Mouse (Mus musculus) forelimb bud, embryonic 11.5 days (tissue): Measurements from ENCODE around the gene Rprd2.
A peak's percentile ranks its signal among the peaks of the same experiment; 100 is the strongest.
"Not testable (repeated sequence)": the region's sequence is repeated elsewhere in the genome, so short reads cannot be mapped to it uniquely, and the experiment has no call there.

Source experiments
- DNase-seq: peaks from one replicate; pipeline ENCODE4 v3.0.0-alpha.2; 2012; ENCODE audit warnings: low read depth, low spot score

Rprd2 gene

GRCm38 (mm10) chr3:95818026-95818511 lies 594 bp downstream of the Rprd2 start:
- peak; percentile 77 for DNase-seq

- DNase-seq: no peak
Measured at GRCm38 (mm10) chr3:95816681-95817080, 2.0 kb downstream of the Rprd2 start.

DNA sequence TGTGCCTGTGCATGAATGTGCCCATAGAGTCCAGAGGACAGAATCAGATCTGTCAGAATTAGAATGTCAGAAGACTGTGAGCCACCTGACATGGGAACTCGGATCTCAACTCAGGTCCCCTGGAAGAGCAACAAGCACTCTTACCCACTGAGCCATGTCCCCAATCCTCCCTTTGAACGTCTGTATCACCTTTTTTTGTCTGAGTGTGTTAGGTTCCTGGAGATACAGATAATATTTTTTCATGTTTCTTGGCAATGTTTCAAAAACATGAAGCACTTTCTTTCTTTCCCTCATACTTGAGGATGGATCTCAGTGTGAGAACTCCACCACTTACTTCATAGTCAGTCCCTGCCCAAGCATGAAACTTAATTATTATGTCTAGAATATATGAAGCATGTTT lies 10.3 kb downstream of the Rprd2 start:
- DNase-seq: no peak

GRCm38 (mm10) chr3:95807630-95808029 lies 11.0 kb downstream of the Rprd2 start:
- not testable (repeated sequence) for DNase-seq

GRCm38 (mm10) chr3:95806677-95807076 lies 12.0 kb downstream of the Rprd2 start:
- DNase-seq: no peak

GRCm38 (mm10) chr3:95803851-95804250 lies 14.8 kb downstream of the Rprd2 start:
- DNase-seq: no peak

- no peak for DNase-seq
Measured at GRCm38 (mm10) chr3:95798756-95799155, 19.9 kb downstream of the Rprd2 start.

DNA sequence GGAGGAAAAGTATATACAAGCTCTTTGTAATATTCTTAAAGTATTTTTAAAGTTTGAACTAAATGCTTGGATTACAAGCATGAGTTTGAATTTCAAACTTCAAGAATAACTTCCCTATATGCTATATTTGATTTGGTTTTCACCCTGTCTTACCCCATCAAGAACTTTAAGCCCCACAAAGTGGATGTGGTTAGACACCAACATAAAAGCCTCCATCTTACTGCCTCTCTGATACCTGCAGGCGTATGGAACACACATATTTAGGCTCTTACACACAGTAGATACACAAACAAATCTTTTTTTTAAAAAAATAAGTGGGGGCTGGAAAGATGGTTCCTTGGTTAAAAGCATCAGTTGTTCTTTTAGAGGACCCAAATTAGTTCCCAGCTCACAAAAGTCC lies 24.4 kb downstream of the Rprd2 start:
- no peak for DNase-seq

GRCm38 (mm10) chr3:95793662-95794061 lies 25.0 kb downstream of the Rprd2 start:
- no peak for DNase-seq

DNA sequence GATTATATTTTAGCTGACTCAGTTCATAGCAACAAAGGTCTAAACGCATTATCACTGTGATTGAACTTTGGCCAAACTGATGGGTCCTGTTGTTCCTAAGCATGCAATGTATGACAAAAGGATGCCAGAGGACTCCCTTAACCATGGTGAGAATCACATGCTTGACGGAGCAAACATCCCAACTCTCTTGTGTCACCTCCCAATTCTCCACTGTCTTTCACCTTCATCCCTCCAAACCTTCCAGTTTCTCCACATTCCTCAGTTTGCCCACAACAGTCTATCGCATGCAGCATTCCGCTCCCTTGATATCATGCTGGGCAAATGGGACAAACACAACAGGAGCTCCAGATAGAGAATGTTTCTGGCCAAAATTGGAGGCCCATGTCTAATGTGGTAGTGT lies 33.2 kb downstream of the Rprd2 start:
- no peak for DNase-seq

DNA sequence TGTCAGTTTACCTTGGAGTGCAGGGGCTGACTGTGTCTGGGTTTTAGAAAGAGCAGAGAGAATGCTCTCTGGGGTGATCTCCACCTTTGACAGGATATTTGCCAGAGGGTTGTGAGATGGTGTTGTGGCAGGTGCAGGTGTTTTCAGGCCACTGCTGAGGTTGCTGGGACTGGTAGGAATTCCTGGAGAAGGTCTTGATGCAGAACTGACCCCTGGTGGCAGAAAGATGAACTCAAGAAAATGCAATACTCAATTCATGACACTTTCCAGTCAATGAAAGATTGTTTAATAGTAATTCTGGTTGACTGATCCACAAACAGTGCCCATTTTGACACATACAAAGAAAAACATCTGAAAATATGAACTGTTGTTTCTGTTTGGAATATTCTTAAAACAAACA lies 46.7 kb downstream of the Rprd2 start:
- peak; percentile 26 for DNase-seq

GRCm38 (mm10) chr3:95765534-95765933 lies 53.1 kb downstream of the Rprd2 start:
- DNase-seq: no peak

DNA sequence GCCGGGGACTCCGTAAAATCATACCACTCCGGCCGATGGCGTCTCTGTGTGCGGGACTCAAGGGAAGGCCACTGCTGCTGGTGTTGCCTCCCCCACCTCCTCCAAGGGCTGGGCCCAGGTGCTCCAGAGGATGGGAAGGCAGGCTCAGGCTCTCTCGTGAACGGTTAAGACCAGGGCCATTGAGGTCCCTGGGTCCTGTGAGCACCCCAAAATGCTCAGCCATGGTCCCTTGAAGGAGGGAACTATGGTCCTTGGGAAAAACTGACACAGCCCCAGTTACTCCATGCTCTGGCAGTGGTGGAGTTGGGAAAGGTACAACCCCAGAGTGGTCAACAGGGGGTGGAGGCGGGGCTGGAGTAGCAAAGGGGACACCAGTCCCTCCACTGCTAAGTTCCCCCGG lies 54.9 kb downstream of the Rprd2 start:
- DNase-seq: no peak

DNA sequence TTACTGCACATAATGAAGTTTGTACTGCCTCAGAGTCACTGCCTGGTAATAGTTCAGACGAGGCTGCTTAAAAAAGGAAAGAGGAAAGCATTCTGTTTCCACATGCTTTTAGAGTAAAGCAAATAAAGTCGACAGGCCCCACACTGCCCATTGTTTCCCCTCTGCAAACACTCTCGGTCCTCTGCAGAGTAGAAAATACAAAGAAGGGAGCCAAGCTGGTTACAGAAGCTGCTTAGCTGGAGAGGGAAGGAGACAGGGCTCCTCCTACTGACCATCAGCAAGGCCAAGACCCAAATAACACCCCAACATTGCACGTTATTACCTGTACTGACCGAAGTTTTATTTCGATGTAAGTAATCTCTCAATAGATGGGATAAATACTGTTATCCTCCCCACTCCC lies 55.7 kb downstream of the Rprd2 start:
- DNase-seq: no peak

GRCm38 (mm10) chr3:95761771-95762170 lies 56.9 kb downstream of the Rprd2 start:
- no peak for DNase-seq

- no peak for DNase-seq
Measured at GRCm38 (mm10) chr3:95760656-95761055, 58.0 kb downstream of the Rprd2 start.

DNA sequence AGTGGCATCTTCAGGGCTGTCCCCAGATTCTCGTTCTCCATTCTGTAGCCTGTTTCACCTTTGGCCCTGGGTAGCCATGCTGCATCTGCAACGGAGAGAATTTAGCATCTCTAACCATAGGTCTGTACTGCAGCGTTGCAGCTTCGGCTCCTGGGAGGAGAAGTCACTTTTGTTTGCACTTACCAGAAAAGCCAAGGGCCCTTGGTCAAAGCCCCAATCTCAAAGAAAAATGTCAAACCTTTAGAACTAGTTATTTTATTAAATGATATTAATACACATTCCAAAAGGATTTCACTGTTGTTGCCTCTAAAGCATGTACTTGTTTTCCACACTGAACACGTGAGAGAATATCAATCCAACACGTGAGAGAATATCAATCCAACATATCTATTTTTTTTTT lies 58.6 kb downstream of the Rprd2 start, which contains the start of gene Tars2:
Gene Tars2, minus strand, starts transcription at position 101 of the 400 bp plus-strand sequence.
- DNase-seq: no peak

GRCm38 (mm10) chr3:95758467-95759218 lies 60.0 kb downstream of the Rprd2 start:
- DNase-seq: no peak

DNA sequence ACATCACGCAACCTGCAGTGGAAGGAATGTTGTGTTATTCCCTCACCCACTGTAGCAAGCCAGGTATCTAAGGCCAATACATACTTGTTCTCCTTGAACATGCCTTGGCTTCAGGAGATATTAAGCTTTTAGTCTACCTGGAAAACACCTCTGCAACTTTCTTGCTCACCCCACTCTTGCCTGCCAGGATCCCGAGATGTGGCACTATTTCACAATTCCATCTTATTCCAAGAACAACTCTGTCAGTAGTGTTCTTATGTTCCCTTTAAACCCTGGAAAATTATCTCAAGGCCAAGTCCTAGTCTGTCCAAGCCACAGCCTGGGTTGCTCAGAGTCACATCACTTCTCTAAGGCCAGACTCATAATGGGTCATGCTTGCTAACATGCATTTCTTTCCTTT lies 61.9 kb downstream of the Rprd2 start:
- DNase-seq: no peak

- DNase-seq: peak; percentile 92
Measured at GRCm38 (mm10) chr3:95754345-95755206, 64.1 kb downstream of the Rprd2 start.

DNA sequence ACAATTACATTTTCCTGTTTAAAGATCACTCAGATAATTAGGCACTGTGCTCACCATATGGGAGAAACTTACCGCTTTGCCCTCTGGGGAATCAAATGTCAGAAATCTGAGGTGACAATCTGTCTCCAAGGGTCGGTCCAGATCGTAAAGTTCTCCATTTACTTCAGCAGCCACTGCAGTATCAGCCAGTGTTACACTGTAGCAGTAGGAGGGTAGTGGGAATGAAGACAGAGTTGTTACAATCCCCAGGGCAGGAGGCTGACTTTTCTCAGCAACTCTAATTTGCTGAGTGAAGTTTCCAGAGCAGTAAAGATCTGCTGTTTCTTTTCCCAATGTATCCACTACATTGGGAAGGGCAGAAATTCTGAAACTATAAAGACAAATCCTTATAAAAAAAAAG lies 65.7 kb downstream of the Rprd2 start:
- DNase-seq: no peak

DNA sequence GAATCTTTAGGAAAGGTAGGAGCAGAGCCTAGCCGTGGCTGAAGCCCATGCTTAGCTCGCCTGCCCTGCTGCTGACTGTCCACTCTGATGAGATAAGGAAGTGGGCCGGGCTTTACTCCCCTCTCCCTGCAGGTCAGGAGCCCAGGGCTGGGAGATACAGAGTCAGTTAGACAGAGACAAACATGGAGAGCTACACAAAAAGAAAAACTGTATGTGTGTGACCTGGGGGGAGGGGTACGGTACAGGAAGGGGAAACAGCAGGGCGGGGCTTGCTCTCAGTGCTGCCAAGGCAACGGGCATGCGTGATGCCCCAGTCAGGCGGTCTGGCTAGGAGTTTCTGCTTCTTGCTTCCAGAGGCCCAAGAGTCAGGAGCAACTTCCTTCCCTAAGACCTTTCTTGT lies 78.3 kb downstream of the Rprd2 start:
- no peak for DNase-seq
